Mouse (Mus musculus): ENCODE measurements around the gene Exoc7. TPM values are rescaled to one million over a fixed set of nuclear protein-coding genes. Genes with fewer than 3 reads are reported as not detected.

Gene Exoc7
- polyA plus RNA-seq, 1 experiment from 2014 or later = 71.1 TPM

GRCm38 (mm10) chr11:116267637-116268036 is 39.4 kb downstream of the Exoc7 start:
- ATAC-seq (replicated peaks; ENCODE audit: low FRiP score) = no peak

GRCm38 (mm10) chr11:116265850-116266249 is 41.2 kb downstream of the Exoc7 start:
- H3K27me3 ChIP-seq (ENCODE audit: control insufficient read depth, insufficient read depth, low read length) = no peaks in the 10 kb centered on the region

More at GRCm38 (mm10) chr11:116267637-116268036, 39.4 kb downstream of the Exoc7 start:
- no peak overlapping the region for H3K27ac ChIP-seq (ENCODE audit: low read depth, low read length)
- H3K9ac ChIP-seq (ENCODE audit: low read length) = no peak overlapping the region
- peaks cover 22% of the 10 kb centered on the region; the same call in 1 of the 2 replicates for H3K36me3 ChIP-seq (ENCODE audit: control insufficient read depth, insufficient read depth, low read length)
- H3K4me2 ChIP-seq (ENCODE audit: low read depth, low read length, severe bottlenecking) = no peak overlapping the region
- no peak for DNase-seq (ENCODE audit: low spot score)
- H3K4me3 ChIP-seq (ENCODE audit: low read depth, low read length) = no peak overlapping the region
- 88% methylated on average over 8 of the region's 8 CpGs for WGBS
- no peaks in the 10 kb centered on the region for H3K9me3 ChIP-seq (ENCODE audit: control insufficient read depth, low read length)
- H3K27me3 ChIP-seq (ENCODE audit: control insufficient read depth, insufficient read depth, low read length) = no peaks in the 10 kb centered on the region
- 0 out of 2 replicates have a peak, but pooled peaks cover 2% of the 10 kb centered on the region for H3K4me1 ChIP-seq (replicated peaks; ENCODE audit: control insufficient read depth, insufficient read depth, low read length)

GRCm38 (mm10) chr11:116265352-116265751 is 41.7 kb downstream of the Exoc7 start:
- Histone ChIP-seq H3K4me2 (ENCODE audit: low read depth, low read length, severe bottlenecking) (no peak overlapping the region), H3K4me1 (replicated peaks; ENCODE audit: control insufficient read depth, insufficient read depth, low read length) (no peaks in the 10 kb centered on the region), H3K27ac (ENCODE audit: low read depth, low read length) (no peak overlapping the region), H3K9me3 (ENCODE audit: control insufficient read depth, low read length) (no peaks in the 10 kb centered on the region), H3K36me3 (ENCODE audit: control insufficient read depth, insufficient read depth, low read length) (peaks cover 26% of the 10 kb centered on the region), H3K9ac (ENCODE audit: low read length) (no peak overlapping the region), H3K27me3 (ENCODE audit: control insufficient read depth, insufficient read depth, low read length) (no peaks in the 10 kb centered on the region), H3K4me3 (ENCODE audit: low read depth, low read length) (no peak overlapping the region)
- WGBS = 93% methylated on average over 11 of the region's 11 CpGs
- no peak for ATAC-seq (replicated peaks; ENCODE audit: low FRiP score)
- no peak for DNase-seq (ENCODE audit: low spot score)

More at GRCm38 (mm10) chr11:116265850-116266249, 41.2 kb downstream of the Exoc7 start:
- no peaks in the 10 kb centered on the region for H3K9me3 ChIP-seq (ENCODE audit: control insufficient read depth, low read length)
- no peaks in the 10 kb centered on the region for H3K4me1 ChIP-seq (replicated peaks; ENCODE audit: control insufficient read depth, insufficient read depth, low read length)
- H3K36me3 ChIP-seq (ENCODE audit: control insufficient read depth, insufficient read depth, low read length) = peaks cover 22% of the 10 kb centered on the region; the same call in 1 of the 2 replicates
- ATAC-seq (replicated peaks; ENCODE audit: low FRiP score) (no peak), DNase-seq (ENCODE audit: low spot score) (no peak)
- no peak overlapping the region for H3K27ac ChIP-seq (ENCODE audit: low read depth, low read length)
- WGBS = 95% methylated on average over 4 of the region's 4 CpGs
- no peak overlapping the region for H3K4me3 ChIP-seq (ENCODE audit: low read depth, low read length)
- no peak overlapping the region for H3K4me2 ChIP-seq (ENCODE audit: low read depth, low read length, severe bottlenecking)
- no peak overlapping the region for H3K9ac ChIP-seq (ENCODE audit: low read length)

- Histone ChIP-seq H3K27ac (ENCODE audit: low read depth, low read length) (no peak overlapping the region), H3K9ac (ENCODE audit: low read length) (no peak overlapping the region), H3K4me1 (replicated peaks; ENCODE audit: control insufficient read depth, insufficient read depth, low read length) (no peaks in the 10 kb centered on the region), H3K27me3 (ENCODE audit: control insufficient read depth, insufficient read depth, low read length) (no peaks in the 10 kb centered on the region), H3K9me3 (ENCODE audit: control insufficient read depth, low read length) (no peaks in the 10 kb centered on the region), H3K4me3 (ENCODE audit: low read depth, low read length) (no peak overlapping the region), H3K36me3 (ENCODE audit: control insufficient read depth, insufficient read depth, low read length) (peaks cover 21% of the 10 kb centered on the region), H3K4me2 (ENCODE audit: low read depth, low read length, severe bottlenecking) (no peak overlapping the region)
- DNase-seq (ENCODE audit: low spot score) (no peak), ATAC-seq (replicated peaks; ENCODE audit: low FRiP score) (no peak)
- WGBS = 90% methylated on average over 7 of the region's 7 CpGs
Measured at GRCm38 (mm10) chr11:116260259-116260658, 46.8 kb downstream of the Exoc7 start.

- Histone ChIP-seq H3K4me1 (replicated peaks; ENCODE audit: control insufficient read depth, insufficient read depth, low read length) (no peaks in the 10 kb centered on the region), H3K4me3 (ENCODE audit: low read depth, low read length) (no peak overlapping the region), H3K27ac (ENCODE audit: low read depth, low read length) (no peak overlapping the region), H3K9me3 (ENCODE audit: control insufficient read depth, low read length) (no peaks in the 10 kb centered on the region), H3K36me3 (ENCODE audit: control insufficient read depth, insufficient read depth, low read length) (peaks cover 21% of the 10 kb centered on the region), H3K27me3 (ENCODE audit: control insufficient read depth, insufficient read depth, low read length) (no peaks in the 10 kb centered on the region), H3K9ac (ENCODE audit: low read length) (no peak overlapping the region), H3K4me2 (ENCODE audit: low read depth, low read length, severe bottlenecking) (no peak overlapping the region)
- DNase-seq (ENCODE audit: low spot score) (no peak), ATAC-seq (replicated peaks; ENCODE audit: low FRiP score) (no peak)
- WGBS = 95% methylated on average over 8 of the region's 8 CpGs
Measured at GRCm38 (mm10) chr11:116259461-116259860, 47.6 kb downstream of the Exoc7 start.

GRCm38 (mm10) chr11:116255982-116256675 is 50.9 kb downstream of the Exoc7 start:
- no peak overlapping the region for H3K4me2 ChIP-seq (ENCODE audit: low read depth, low read length, severe bottlenecking)
- no peak overlapping the region for H3K27ac ChIP-seq (ENCODE audit: low read depth, low read length)
- DNase-seq (ENCODE audit: low spot score) (no peak), ATAC-seq (replicated peaks; ENCODE audit: low FRiP score) (no peak)
- H3K9ac ChIP-seq (ENCODE audit: low read length) = no peak overlapping the region
- peaks cover 14% of the 10 kb centered on the region for H3K36me3 ChIP-seq (ENCODE audit: control insufficient read depth, insufficient read depth, low read length)
- no peak overlapping the region for H3K4me3 ChIP-seq (ENCODE audit: low read depth, low read length)
- no peaks in the 10 kb centered on the region for H3K27me3 ChIP-seq (ENCODE audit: control insufficient read depth, insufficient read depth, low read length)
- WGBS = 93% methylated on average over 9 of the region's 9 CpGs
- H3K4me1 ChIP-seq (replicated peaks; ENCODE audit: control insufficient read depth, insufficient read depth, low read length) = no peaks in the 10 kb centered on the region
- H3K9me3 ChIP-seq (ENCODE audit: control insufficient read depth, low read length) = no peaks in the 10 kb centered on the region

- no peak overlapping the region for H3K27ac ChIP-seq (ENCODE audit: low read depth, low read length)
- H3K4me1 ChIP-seq (replicated peaks; ENCODE audit: control insufficient read depth, insufficient read depth, low read length) = no peaks in the 10 kb centered on the region
- ATAC-seq (replicated peaks; ENCODE audit: low FRiP score) (no peak), DNase-seq (ENCODE audit: low spot score) (no peak)
- H3K36me3 ChIP-seq (ENCODE audit: control insufficient read depth, insufficient read depth, low read length) = peaks cover 10% of the 10 kb centered on the region
- WGBS = 90% methylated on average over 22 of the region's 22 CpGs
- no peak overlapping the region for H3K4me3 ChIP-seq (ENCODE audit: low read depth, low read length)
- H3K9ac ChIP-seq (ENCODE audit: low read length) = no peak overlapping the region
- no peaks in the 10 kb centered on the region for H3K27me3 ChIP-seq (ENCODE audit: control insufficient read depth, insufficient read depth, low read length)
- no peaks in the 10 kb centered on the region for H3K9me3 ChIP-seq (ENCODE audit: control insufficient read depth, low read length)
- H3K4me2 ChIP-seq (ENCODE audit: low read depth, low read length, severe bottlenecking) = no peak overlapping the region
Measured at GRCm38 (mm10) chr11:116255090-116255981, 51.7 kb downstream of the Exoc7 start.

- Histone ChIP-seq H3K27ac (ENCODE audit: low read depth, low read length) (no peak overlapping the region), H3K9ac (ENCODE audit: low read length) (no peak overlapping the region), H3K4me3 (ENCODE audit: low read depth, low read length) (no peak overlapping the region), H3K4me2 (ENCODE audit: low read depth, low read length, severe bottlenecking) (no peak overlapping the region), H3K9me3 (ENCODE audit: control insufficient read depth, low read length) (no peaks in the 10 kb centered on the region), H3K36me3 (ENCODE audit: control insufficient read depth, insufficient read depth, low read length) (peaks cover 7% of the 10 kb centered on the region), H3K4me1 (replicated peaks; ENCODE audit: control insufficient read depth, insufficient read depth, low read length) (no peaks in the 10 kb centered on the region), H3K27me3 (ENCODE audit: control insufficient read depth, insufficient read depth, low read length) (no peaks in the 10 kb centered on the region)
- WGBS = 95% methylated on average over 9 of the region's 9 CpGs
- DNase-seq (ENCODE audit: low spot score) = no peak
- no peak for ATAC-seq (replicated peaks; ENCODE audit: low FRiP score)
Measured at GRCm38 (mm10) chr11:116254627-116255026, 52.4 kb downstream of the Exoc7 start.
